Mouse (Mus musculus) lung, postnatal 0 days (tissue): ENCODE results near the gene Rps6kc1. TPM values are rescaled to one million over a fixed set of nuclear protein-coding genes. Genes with fewer than 3 reads are reported as not detected.

Experiments used
- ATAC-seq: fragments of 200-750 bp; cut with Nextera tagmentation; 2 replicates; pipeline ENCODE4 v1.8.0; 2017; ENCODE audit warnings: moderate library complexity
- DNase-seq: peaks from one replicate; pipeline ENCODE4 v3.0.0-alpha.2; 2016; ENCODE audit warnings: low spot score
- H3K27ac ChIP-seq: fragments of 300-500 bp; sonication (generic); 2 replicates; pipeline ENCODE4 v1.5.1; 2014; ENCODE audit warnings: antibody characterized with exemption, mild to moderate bottlenecking, low read length, mixed read lengths
- H3K27me3 ChIP-seq: fragments of 300-500 bp; sonication (generic); replicated peaks from 2 replicates; pipeline ENCODE4 v1.6.1; 2014; ENCODE audit warnings: low read length, mixed read lengths; ENCODE audit not compliant: insufficient read depth
- H3K36me3 ChIP-seq: fragments of 300-500 bp; sonication (generic); 2 replicates; pipeline ENCODE4 v1.6.1; 2014; ENCODE audit warnings: low read length, mixed read lengths; ENCODE audit not compliant: insufficient read depth
- H3K4me1 ChIP-seq: fragments of 300-500 bp; sonication (generic); 2 replicates; pipeline ENCODE4 v1.6.1; 2014; ENCODE audit warnings: antibody characterized with exemption, low read depth, low read length, mixed read lengths; ENCODE audit not compliant: insufficient read depth
- H3K4me2 ChIP-seq: fragments of 300-500 bp; sonication (generic); replicated peaks from 2 replicates; pipeline ENCODE4 v1.6.1; 2014; ENCODE audit warnings: low read depth, mild to moderate bottlenecking, low read length, moderate library complexity, mixed read lengths
- H3K4me3 ChIP-seq: fragments of 300-500 bp; sonication (generic); 2 replicates; pipeline ENCODE4 v1.5.1; 2014; ENCODE audit warnings: low read depth, low read length
- H3K9ac ChIP-seq: fragments of 300-500 bp; sonication (generic); replicated peaks from 2 replicates; pipeline ENCODE4 v1.6.1; 2014; ENCODE audit warnings: low read depth, mild to moderate bottlenecking
- H3K9me3 ChIP-seq: fragments of 300-500 bp; sonication (generic); 2 replicates; pipeline ENCODE4 v1.6.1; 2016; ENCODE audit warnings: low read length, mixed read lengths
- CTCF ChIP-seq: IDR thresholded peaks from 2 replicates; pipeline ENCODE4 v1.5.1; 2016; ENCODE audit warnings: antibody characterized with exemption, mild to moderate bottlenecking
- EP300 ChIP-seq: IDR thresholded peaks from 2 replicates; pipeline ENCODE4 v1.6.1; 2016; ENCODE audit warnings: antibody characterized with exemption, mild to moderate bottlenecking, control low read depth
- WGBS: fragments of 180-500 bp; shearing (Covaris S2); extraction: QIAGEN DNeasy Blood & Tissue Kit; methylation state at CpG from one replicate; pipeline ENCODE4 v1.1.7; 2014; 5-methylcytosine and 5-hydroxymethylcytosine counted together
- polyA plus RNA-seq: library from polyadenylated mRNA; unstranded; fragments of >200 nt; fragmentation: Nextera tagmentation; extraction: Ambion mirVana; gene quantifications from 2 replicates; pipeline ENCODE4 v1.2.1, GENCODE M21; 2015

Rps6kc1 gene
- polyA plus RNA-seq, 1 experiment from 2014 or later, result 8.5 TPM

GRCm38 (mm10) chr1:190947986-190948385 is 36.4 kb upstream of the Rps6kc1 start:
- WGBS, result 84% methylated on average over 5 of the region's 5 CpGs
- no peaks in the 10 kb centered on the region for H3K4me1 ChIP-seq
- no peak overlapping the region for H3K9ac ChIP-seq
- H3K36me3 ChIP-seq, result peaks cover 8% of the 10 kb centered on the region; the same call in 1 of the 2 replicates
- H3K27me3 ChIP-seq, result no peaks in the 10 kb centered on the region
- TF ChIP-seq EP300, result no peak
- TF ChIP-seq CTCF, result no peak
- DNase-seq, result no peak
- ATAC-seq, result no peak
- no peak overlapping the region for H3K4me3 ChIP-seq
- no peak overlapping the region for H3K4me2 ChIP-seq
- no peak overlapping the region for H3K27ac ChIP-seq
- no peaks in the 10 kb centered on the region for H3K9me3 ChIP-seq

- no peak overlapping the region for H3K4me3 ChIP-seq
- H3K4me1 ChIP-seq, result no peaks in the 10 kb centered on the region
- DNase-seq (peak; percentile 78), ATAC-seq (peak; percentile 81)
- H3K4me2 ChIP-seq, result no peak overlapping the region
- peaks cover 43% of the 10 kb centered on the region for H3K36me3 ChIP-seq
- no peak overlapping the region for H3K9ac ChIP-seq
- no peaks in the 10 kb centered on the region for H3K9me3 ChIP-seq
- TF ChIP-seq CTCF (peak; percentile 92), EP300 (no peak)
- H3K27ac ChIP-seq, result no peak overlapping the region
- WGBS, result 49% methylated on average over 6 of the region's 6 CpGs
- no peaks in the 10 kb centered on the region for H3K27me3 ChIP-seq
Observed at GRCm38 (mm10) chr1:190944109-190944760, 32.7 kb upstream of the Rps6kc1 start.

GRCm38 (mm10) chr1:190939803-190940202 is 28.2 kb upstream of the Rps6kc1 start:
- Histone ChIP-seq H3K4me2 (no peak overlapping the region), H3K27me3 (no peaks in the 10 kb centered on the region), H3K4me3 (no peak overlapping the region), H3K36me3 (peaks cover 62% of the 10 kb centered on the region), H3K27ac (no peak overlapping the region), H3K4me1 (no peaks in the 10 kb centered on the region), H3K9ac (no peak overlapping the region), H3K9me3 (no peaks in the 10 kb centered on the region)
- no peak for TF ChIP-seq CTCF
- TF ChIP-seq EP300, result no peak
- no peak for ATAC-seq
- no peak for DNase-seq
- 88% methylated on average over 7 of the region's 7 CpGs for WGBS

- no peak overlapping the region for H3K4me3 ChIP-seq
- H3K9ac ChIP-seq, result no peak overlapping the region
- H3K4me2 ChIP-seq, result no peak overlapping the region
- peaks cover 7% of the 10 kb centered on the region; the same call in 1 of the 2 replicates for H3K36me3 ChIP-seq
- no peaks in the 10 kb centered on the region for H3K9me3 ChIP-seq
- no peak overlapping the region for H3K27ac ChIP-seq
- H3K4me1 ChIP-seq, result no peaks in the 10 kb centered on the region
- DNase-seq, result no peak
- no peak for ATAC-seq
- no peak for TF ChIP-seq CTCF
- TF ChIP-seq EP300, result no peak
- H3K27me3 ChIP-seq, result no peaks in the 10 kb centered on the region
- 65% methylated on average over 6 of the region's 6 CpGs for WGBS
Observed at GRCm38 (mm10) chr1:190930181-190930580, 18.6 kb upstream of the Rps6kc1 start.

- Histone ChIP-seq H3K4me1 (no peaks in the 10 kb centered on the region), H3K27ac (peak overlapping the region; percentile 96), H3K4me3 (peak overlapping the region; percentile 66), H3K4me2 (peak overlapping the region; percentile 65), H3K9ac (peak overlapping the region; percentile 81), H3K9me3 (no peaks in the 10 kb centered on the region), H3K36me3 (peaks cover 1% of the 10 kb centered on the region; the same call in 1 of the 2 replicates), H3K27me3 (no peaks in the 10 kb centered on the region)
- 3% methylated on average over 26 of the region's 27 CpGs for WGBS
- no peak for TF ChIP-seq CTCF
- TF ChIP-seq EP300, result no peak
- peak; percentile 45 for DNase-seq
- peak; percentile 29; the same call in 1 of the 2 replicates for ATAC-seq
Observed at GRCm38 (mm10) chr1:190929010-190929695, 17.6 kb upstream of the Rps6kc1 start.

- under 1% methylated on average over 36 of the region's 79 CpGs for WGBS
- no peaks in the 10 kb centered on the region for H3K36me3 ChIP-seq
- peak overlapping the region; percentile 65 for H3K4me2 ChIP-seq
- no peaks in the 10 kb centered on the region for H3K27me3 ChIP-seq
- TF ChIP-seq EP300, result no peak
- no peak for TF ChIP-seq CTCF
- peak; percentile 96 for ATAC-seq
- peak; percentile 98 for DNase-seq
- peak overlapping the region; percentile 81 for H3K9ac ChIP-seq
- H3K9me3 ChIP-seq, result no peaks in the 10 kb centered on the region
- peak overlapping the region; percentile 66 for H3K4me3 ChIP-seq
- H3K4me1 ChIP-seq, result no peaks in the 10 kb centered on the region
- peak overlapping the region; percentile 96 for H3K27ac ChIP-seq
Observed at GRCm38 (mm10) chr1:190928370-190929009, 16.9 kb upstream of the Rps6kc1 start.
